Comparison of ENCODE assay signal across 17 mouse cellular contexts in the genomic region with DNA sequence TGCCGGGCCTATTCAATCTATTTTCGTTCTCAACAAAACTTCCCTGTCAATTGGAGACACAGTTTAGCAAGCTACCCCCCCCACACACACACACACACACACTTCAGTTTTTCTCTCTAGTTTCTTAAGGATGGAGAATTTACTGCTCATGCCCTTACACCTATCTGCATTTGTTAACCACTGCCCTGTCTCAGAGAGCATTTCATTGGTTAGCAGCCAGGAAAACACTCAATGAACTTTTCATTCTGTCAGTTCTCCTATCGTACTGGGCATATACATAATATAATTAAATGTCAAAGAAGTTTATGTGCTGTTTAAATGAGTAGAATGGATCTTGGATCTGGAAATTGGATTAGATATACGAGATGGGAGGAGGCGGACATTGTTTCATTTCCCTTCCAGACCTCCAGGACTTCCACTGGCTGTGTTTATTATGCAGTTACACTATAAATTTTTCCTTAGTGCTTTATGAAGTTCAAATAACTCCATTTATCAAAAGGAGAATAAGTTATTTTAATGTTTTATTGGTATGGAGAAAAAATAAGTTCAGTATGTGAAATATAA.
"Had no signal": no experiment of that assay in that cellular context is flagged by ENCODE, and none has a peak within 500 bp of the region (broad histone marks: within the 10 kb centered on the region; RNA-seq: fewer than 3 reads in every experiment).

No protein-coding gene starts in this region.

- DNase-seq: kidney, adult 8-10 months; layer of hippocampus, adult 9-11 months; liver; lung, adult 2 months; lung, postnatal 10 days; lung, postnatal 4 days; midbrain, embryonic 14.5 days; thymus, adult 18-20 months; thymus, postnatal 36 days had no signal

- H3K9ac ChIP-seq: limb, embryonic 12.5 days; liver, embryonic 12.5 days; liver, embryonic 15.5 days had no signal

- ATAC-seq: hindbrain, postnatal 0 days; inflammation-experienced regulatory T-cells, adult 6 months; intestine, embryonic 16.5 days; liver, embryonic 12.5 days had no signal

- H3K4me2 ChIP-seq: limb, embryonic 12.5 days; liver, embryonic 12.5 days; liver, embryonic 15.5 days; midbrain, embryonic 11.5 days had no signal

- H3K9me3 ChIP-seq: limb, embryonic 12.5 days; liver, embryonic 12.5 days; liver, embryonic 15.5 days had no signal

- H3K27ac ChIP-seq: hindbrain, postnatal 0 days; layer of hippocampus, adult 2 months; limb, embryonic 12.5 days; liver, embryonic 12.5 days; liver, embryonic 15.5 days had no signal

- H3K4me3 ChIP-seq: layer of hippocampus, adult 2 months; limb, embryonic 12.5 days; liver, embryonic 12.5 days; liver, embryonic 15.5 days had no signal

- H3K27me3 ChIP-seq: limb, embryonic 12.5 days; liver, embryonic 12.5 days; liver, embryonic 15.5 days had no signal

- H3K36me3 ChIP-seq: limb, embryonic 12.5 days; liver, embryonic 12.5 days; liver, embryonic 15.5 days had no signal

- H3K4me1 ChIP-seq: limb, embryonic 12.5 days; liver, embryonic 12.5 days; liver, embryonic 15.5 days had no signal
